Mouse (Mus musculus): ENCODE results near the gene Chst11. TPM values are rescaled to one million over a fixed set of nuclear protein-coding genes. Genes with fewer than 3 reads are reported as not detected.
A peak's percentile ranks its signal among the peaks of the same experiment; 100 is the strongest.

Chst11 gene
- 10 to 100 TPM; 27.7 to 33.0 TPM for total RNA-seq (2021)
- long read RNA-seq, experiment 1, full-length matches to known transcripts: 1 of 7 reads
- long read RNA-seq, experiment 1, partial matches to known transcripts: 0 of 7 reads
- long read RNA-seq, experiment 1, other reads (novel, unspliced or antisense): 6 of 7 reads
- long read RNA-seq, experiment 2, partial matches to known transcripts: 0 of 9 reads
- long read RNA-seq, experiment 2, other reads (novel, unspliced or antisense): 9 of 9 reads

DNA sequence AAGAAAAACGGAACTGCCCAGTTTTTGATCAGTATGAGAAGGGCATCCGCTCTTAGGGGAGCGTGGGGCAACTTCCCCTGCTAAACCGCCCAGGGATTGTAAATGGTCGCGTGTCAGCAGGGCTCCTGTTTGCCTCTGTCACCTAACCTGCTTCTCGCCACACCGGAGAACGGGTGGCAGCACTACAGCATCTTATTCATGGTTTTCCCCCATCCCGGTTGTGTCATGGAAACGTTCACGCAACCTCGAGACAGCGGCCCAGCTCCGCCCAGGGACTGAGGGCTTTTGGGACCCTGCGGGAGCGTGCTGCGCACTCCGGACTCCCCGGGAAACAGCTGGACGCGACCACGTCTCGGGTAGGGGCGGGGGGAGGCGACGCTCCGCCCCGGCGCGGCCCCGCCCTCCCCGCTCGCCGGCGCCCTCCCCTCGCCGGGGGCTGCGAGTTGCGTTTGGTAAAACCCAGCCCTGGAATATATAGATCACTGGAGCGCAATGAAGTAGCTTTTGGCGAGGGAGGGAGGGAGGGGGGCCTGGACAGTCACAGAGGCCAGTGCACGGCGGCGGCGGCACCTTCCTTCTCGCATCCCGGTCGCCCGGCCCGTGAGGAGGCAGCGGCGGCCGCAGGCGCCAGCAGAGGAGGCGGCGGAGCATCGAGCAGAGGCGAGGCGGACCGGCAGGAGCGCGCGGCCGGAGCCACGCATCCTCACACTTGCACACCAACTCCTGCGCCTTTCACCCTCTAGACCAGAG is at the start of gene Chst11:
TSS of gene Chst11 (plus strand) at position 549 of the 750 bp plus-strand sequence.
- peak; percentile 55 to 68 for DNase-seq (ENCODE audit: low spot score in 2 of 2)

DNA sequence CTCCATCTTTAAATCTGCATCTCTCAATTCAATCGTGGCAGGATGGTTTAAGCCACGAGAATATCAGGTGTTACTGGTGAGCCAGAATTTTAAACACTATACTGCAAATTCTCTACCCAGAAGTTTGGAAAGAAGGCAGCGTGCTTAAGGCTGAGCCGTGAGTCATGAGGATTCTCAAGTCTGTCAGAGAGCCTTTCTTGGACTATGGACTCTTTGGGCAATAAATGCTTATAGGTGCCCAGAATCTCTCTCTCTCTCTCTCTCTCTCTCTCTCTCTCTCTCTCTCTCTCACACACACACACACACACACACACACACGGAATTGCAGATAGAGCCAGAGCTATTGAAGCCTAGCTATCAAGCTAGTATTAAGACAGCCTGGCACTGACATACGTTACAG is 49.5 kb upstream of the Chst11 start:
- DNase-seq (ENCODE audit: low spot score in 2 of 2): no peak

DNA sequence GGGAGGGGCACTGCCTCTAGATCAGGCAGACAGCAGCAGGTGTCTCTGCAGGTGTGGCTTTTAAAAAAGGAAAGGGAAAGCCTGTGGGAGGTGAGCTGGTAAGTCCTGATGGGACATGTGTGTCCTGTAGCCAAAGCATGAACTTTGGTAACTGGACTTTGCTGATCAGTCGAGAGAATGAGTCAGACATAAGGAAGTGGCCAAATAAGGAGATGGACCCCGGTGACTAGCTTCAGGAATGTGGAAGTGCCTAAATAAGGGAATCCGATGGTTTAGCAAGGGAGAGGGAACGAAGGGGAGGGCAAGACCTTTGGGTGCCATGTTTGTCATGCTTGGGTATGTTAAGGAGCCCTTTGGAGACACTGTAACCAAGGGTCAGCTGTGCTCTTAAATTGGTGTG is 31.9 kb upstream of the Chst11 start:
- no peak for DNase-seq (ENCODE audit: low spot score in 2 of 2)

DNA sequence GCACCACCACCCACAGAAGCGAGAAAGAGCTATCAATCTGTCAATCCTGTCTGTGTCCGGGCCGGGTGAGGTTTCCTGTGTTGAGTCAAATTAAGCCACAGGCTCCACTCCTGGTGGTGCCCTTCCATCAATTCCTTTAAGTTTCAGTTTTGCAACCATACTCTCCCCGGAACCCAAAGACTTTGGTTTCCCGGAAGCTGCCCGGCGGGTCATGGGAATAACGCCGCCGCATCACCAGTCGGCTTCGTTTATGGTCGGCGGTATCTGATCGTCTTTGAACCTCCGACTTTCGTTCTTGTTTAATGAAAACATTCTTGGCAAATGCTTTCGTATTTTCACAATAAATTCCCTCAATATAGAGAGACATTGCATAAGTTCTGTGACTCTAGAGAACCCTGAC is 30.2 kb upstream of the Chst11 start:
- DNase-seq (ENCODE audit: low spot score in 2 of 2): no peak

DNA sequence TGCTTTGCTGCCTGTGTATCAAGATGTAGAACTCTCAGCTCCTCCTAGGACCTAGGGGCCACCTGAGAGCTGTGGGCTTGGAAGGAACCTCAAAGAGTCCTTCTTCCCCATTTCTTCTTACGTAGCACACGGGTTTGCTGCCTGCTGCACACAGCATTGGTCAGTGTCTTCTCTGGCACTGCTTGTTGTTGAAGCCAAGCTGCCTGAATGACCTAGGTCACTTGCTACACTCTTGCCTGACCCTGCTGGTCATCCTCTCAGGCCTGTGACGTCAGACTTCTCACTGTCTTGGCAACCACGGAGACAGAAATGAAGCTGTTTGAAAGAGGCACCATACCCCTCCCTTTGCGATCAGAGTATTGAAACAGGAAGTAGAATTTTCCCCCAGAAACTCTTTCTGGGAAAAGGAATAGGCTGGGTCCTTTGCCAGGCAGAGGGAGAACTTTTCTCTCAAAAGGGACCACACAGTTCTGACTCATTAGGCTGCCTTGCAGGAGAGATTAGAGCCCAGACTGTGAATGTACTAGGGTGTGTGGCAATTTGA is 27.0 kb upstream of the Chst11 start:
- no peak for DNase-seq (ENCODE audit: low spot score in 2 of 2)

DNA sequence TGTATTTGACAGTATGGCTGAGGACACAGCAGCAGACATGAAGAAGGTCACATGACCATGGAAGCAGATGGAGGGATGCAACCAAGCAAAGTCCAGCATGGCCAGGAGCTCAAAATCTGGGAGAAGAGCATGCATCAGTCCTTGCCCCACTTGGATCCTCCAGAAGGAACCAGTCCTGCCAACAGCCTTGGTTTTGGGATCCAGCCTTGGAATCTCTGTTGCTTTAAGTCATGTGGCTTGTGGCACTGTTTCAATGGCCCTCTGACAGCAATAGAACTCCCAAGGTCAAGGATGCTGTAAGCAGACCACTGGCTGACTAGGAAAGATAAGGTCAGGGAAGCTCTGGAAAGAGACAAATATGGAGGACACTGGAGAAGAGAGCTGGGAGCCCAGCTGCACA is 26.0 kb upstream of the Chst11 start:
- DNase-seq (ENCODE audit: low spot score in 2 of 2): no peak

DNA sequence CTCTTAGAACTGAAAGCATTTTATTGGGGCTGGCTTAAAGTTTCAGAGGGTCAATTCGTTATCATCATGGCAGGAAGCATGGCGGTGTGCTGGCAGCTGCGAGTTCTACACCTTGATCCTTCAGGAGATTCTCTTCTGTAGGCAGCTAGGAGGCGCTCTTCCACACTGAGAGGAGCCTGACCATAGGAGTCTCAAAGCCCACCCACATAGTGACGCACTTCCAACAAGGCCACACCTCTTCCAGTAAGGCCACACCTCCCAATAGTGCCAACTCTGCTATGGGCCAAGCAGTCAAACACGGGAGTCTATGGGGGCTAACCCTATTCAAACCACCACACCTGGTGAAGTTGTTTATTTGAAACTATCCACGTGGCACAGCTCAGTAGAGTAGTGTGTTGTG is 24.0 kb upstream of the Chst11 start:
- no peak for DNase-seq (ENCODE audit: low spot score in 2 of 2)

DNA sequence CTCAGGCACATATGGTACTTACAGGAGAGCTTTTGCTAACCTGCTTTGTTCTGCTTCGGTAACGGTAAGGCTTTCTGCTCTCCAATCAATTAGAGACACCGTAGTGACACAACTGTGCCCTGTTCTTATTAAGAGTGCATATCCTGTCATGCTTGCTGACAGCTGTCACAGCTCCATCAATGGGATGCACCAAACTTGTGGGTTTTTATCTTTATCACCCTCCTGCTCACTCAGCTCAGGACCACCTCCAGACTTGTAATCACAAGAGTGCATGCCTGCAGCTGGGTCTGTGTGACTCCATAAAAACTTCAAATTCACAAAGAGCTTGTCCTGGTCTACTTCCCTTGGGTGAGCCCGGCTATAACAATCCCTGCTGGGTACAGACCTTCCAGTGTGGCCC is 23.3 kb upstream of the Chst11 start:
- no peak for DNase-seq (ENCODE audit: low spot score in 2 of 2)

DNA sequence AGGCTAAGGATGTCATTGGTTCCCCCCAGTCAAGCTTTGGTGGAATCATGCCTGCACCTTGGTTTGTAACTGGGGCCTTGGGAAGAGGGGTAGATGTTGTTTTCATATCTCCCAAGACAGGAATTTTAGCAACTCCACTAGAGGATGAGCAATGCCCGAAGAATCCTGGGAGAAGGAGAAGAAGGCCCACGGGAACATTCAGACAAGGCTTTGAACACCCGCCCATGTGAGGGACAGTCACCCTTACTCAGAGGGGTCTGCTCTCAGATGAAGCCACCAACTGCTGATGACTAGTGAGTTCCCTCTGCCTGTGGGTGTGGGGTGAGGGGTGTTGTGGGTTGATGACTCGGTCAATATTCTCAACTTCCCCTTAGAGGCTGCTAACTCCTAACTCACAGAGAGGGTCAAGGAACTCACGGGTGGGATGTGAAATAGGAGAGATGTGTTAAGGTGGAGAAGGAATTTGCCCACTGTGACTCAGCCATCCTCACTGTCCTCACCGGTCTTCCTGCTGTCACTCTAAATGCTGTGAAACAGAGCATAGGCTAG is 22.8 kb upstream of the Chst11 start:
- DNase-seq (ENCODE audit: low spot score in 2 of 2): no peak

DNA sequence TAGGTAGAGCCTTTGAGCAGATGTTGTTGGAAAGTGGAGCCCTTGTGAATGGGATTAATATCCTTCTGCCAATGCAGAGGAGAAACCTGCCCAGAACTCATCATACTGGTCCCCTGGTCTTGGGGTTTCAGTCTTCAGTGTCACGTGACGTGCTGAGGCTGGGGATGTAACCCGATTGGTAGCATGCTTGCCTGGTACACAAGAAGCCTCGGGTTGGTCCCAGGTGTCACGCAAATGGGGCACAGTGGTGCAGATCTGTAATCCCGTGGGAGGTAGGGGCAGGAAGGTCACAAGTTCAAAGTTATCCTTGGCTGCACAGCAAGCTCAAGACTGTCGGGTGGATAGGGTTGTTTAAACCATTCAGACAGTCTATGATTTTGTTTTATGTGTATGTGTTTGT is 20.8 kb upstream of the Chst11 start:
- DNase-seq (ENCODE audit: low spot score in 2 of 2): no peak

DNA sequence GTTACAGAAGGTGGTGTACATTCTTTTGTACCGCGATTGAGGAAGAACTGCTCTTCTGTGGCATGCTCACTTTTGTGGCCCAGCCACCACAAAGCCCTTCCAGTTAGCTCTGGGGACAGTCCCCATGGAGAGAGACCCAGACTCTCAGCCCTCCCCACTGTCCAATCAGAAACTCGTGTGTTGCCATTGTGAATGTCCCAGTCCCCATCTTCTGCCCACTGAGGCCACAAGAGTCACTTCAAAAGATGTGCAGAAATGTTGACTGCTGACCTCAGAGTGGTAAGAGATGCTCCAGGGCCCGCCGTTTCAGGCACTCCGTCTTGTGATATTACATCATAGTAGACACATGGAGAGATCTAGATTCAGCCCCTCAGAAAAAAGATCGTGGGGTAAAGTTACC is 18.6 kb upstream of the Chst11 start:
- no peak for DNase-seq (ENCODE audit: low spot score in 2 of 2)

DNA sequence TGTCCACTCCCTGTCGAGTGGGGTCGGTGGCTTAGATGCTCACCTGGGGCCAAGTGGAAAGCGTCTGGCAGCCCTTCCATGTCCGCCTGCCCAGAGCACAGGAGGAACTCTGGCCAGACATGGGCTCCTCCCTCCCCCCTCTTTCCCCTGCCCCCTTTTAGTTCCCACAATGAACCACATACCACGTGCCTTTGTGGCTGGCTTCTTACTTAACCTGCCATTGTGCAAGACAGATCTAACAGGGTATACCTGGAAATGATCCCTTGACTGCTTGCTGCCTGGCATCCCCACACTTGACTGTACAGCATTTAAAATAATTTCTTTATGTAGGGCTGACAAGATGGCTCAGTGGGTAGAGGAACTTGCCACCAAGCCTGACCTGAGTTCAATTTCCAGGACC is 15.7 kb upstream of the Chst11 start:
- no peak for DNase-seq (ENCODE audit: low spot score in 2 of 2)

DNA sequence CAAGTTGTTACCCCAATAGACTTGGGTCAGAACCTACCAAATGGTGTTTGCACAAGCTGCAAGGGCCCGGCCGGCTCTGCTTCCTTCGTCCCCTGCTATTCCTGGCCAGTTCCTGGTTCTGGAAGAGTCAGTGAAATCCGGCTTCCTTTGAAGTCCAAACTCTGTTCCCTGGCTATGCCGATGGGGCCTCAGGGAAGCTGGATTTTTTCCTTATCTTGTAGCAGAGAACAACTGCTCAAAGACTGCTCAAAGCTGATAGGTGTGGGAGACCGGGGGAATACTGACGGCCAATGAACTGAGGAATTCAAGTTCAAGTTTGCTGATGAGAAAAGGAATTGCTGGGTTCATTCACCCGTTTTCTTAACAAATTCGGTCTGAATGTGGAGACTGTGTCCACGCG is 13.7 kb upstream of the Chst11 start:
- no peak for DNase-seq (ENCODE audit: low spot score in 2 of 2)

DNA sequence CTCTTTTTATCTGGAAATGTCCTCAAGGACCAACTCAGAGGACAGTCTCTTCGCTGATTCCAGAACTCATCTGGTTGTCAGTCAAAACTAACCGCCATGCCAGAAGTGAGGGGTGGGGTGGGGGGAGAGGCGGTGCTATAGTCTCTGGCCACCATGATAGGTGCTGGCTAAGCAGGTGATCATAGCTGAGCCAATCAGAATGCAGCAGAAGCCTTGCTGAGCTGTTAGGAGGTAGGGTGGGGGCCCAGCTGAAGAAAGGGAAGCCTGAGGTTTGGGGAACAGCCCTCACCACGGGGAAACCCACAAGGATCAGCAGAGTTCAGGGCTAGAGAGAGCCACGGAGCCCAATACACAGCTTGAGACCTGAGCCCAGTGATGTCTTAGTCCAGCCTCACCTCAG is 11.1 kb upstream of the Chst11 start:
- no peak for DNase-seq (ENCODE audit: low spot score in 2 of 2)

DNA sequence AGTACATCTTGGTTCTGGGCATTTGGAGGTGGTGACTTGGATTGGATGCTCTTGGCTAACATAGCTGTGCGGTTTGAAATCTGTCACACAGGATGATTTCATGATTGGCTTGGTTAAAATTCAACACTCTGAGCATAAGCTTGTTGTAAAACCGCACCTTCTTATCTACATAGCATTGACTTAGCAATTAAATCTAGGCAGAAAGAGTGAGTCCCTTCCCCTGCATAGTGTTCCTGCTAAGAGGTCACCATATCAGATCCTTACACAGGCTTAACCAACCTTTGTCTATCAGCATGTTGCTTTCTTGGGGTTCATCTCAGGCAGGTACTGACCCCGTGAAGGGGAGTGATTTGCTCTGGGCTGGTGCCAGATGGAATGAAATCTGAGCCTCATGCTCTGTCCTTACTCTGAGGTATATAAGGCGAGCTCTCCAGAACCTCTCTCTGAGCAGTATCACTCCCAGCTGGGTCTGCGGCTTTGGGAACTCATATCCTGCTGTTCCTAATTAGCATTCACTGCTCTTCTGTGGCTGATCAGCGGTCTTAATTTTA is 10.6 kb upstream of the Chst11 start:
- no peak for DNase-seq (ENCODE audit: low spot score in 2 of 2)

DNA sequence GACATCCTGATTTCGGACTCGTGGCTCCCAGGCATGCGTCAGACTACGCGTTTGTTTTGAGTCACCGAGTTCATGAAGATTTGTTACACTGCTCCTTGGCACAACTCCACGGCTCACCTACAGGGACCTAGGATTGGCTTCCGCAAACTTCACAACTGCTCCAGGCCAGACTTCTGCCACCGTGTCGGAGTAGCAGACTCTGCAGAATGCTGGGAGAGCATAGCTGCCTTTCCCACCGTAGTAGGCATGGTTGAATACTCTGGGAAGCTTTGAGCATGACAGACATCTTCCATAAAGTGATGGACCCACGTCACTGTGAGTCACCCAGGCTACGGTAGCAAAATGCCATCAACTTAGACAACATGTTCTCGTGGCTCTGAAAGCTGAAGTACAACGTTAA is 9.5 kb upstream of the Chst11 start:
- DNase-seq (ENCODE audit: low spot score in 2 of 2): no peak

DNA sequence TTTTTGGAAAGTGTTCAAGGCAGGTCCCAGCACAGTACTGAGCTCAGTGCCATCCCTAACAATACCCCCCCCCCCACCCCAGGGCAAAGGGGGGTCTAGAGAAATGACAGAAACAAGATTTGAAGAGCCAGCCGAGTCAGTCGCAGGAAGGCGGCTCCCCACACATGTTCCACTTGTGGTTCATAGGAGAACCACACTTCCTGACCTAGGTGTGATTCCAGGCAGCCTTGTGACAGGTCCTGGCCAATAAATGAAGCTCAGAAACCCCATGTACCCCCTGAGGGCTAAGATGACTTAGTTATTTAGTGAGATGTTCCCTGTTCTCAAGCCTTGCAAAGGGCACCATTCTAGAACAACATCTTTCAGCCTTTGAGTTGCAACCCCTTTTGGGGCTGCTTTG is 3.0 kb upstream of the Chst11 start:
- DNase-seq (ENCODE audit: low spot score in 2 of 2): no peak

DNA sequence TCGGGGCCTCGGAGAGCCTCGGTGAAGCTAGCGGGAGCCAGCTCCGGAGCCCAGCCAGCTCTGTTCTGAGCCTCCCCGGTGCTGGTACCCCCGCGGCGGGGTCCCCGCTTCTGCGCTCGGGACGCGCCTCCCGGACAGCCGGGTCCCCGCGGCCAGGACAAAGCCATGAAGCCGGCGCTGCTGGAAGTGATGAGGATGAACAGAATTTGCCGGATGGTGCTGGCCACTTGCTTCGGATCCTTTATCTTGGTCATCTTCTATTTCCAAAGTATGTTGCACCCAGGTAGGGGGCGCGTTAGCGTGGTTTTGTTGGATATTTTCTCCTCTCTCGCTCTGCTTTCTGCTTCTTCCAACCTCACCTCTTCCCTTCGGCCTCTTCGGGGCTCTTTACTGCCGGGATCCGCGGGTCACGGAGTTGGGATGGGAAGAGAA is 418 bp downstream of the Chst11 start:
- peak; percentile 18 to 31 for DNase-seq (ENCODE audit: low spot score in 2 of 2)

DNA sequence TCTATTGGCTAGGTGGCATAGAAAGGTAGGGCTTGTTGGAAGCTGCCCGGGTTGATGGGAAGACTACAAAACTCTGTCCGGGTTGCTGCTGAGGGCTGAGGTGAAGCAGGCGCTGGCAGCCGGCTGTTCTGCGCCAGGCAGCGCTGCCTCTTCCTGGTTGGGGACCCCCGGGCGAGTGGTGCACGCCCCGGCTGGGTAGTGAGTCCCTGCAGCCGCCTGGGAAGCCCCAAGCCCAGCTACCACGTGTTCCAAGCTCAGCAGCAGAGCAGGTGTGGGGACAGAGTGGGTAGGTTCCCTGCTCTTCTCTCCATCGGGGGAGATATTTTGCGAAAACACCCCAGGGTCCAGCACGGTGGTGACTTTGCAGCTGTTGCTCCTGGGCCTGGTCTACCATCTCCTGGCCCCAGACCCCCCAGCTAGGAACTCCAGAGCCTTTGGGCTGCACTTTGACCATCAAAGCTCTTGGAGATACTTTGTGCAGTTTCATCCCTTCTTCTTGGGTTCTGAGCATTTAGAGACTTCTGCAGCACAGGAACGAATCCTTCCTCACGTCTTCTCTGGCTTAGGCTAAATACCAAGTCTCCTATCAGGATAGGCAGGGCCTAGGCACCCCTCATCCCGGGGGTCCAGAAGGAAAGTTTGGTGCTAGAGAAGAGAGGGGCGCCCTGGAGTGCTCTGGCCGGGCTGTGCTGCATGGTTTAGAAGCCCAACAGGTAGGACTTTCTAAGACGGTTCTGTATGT is 1.1 kb downstream of the Chst11 start:
- DNase-seq (ENCODE audit: low spot score in 2 of 2): no peak

DNA sequence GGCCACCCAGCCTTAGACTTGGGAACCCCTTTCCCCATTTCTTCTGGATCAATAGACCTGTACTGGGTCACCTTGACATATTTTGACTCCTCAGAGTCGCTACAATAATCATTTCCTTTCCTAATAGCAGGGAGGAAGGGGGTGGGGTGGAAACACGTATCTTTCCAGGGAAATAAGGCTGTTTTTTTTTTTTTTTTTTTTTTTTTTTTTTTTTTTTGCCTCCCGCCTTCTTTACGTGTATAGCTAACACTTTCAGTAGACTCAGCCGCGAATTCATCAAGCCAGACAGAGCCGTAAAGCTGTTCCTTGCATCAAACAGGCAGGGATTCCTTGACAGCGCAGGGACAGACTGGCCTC is 1.7 kb downstream of the Chst11 start:
- DNase-seq (ENCODE audit: low spot score in 2 of 2): no peak

DNA sequence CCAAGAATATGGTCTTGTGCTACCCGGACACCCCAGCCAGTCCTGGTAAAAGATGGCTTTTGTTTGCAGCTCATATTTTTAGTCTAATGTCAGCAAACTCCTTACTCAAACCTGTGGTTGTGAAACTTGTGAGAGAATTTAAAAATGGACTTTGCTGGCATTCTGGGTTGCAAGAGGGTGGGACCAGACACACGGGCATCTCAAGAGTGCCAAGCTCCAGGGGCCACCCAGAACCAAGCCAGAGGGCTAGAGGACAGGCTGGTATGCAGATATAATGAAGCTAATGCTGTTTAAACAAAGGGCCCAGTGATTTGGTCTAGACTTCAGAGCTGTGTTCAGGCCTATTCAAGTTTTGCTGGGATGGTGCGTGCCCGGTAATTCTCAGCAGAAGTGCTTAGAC is 2.1 kb downstream of the Chst11 start:
- no peak for DNase-seq (ENCODE audit: low spot score in 2 of 2)
